Mouse (Mus musculus) layer of hippocampus, adult 9-11 months (tissue): ENCODE data around the gene Gatad1.
"Not testable (repeated sequence)": the region's sequence is repeated elsewhere in the genome, so short reads cannot be mapped to it uniquely, and the experiment has no call there.

Experiments
- DNase-seq: peaks from one replicate; pipeline ENCODE4 v3.0.0; 2022

The Gatad1 gene

DNA sequence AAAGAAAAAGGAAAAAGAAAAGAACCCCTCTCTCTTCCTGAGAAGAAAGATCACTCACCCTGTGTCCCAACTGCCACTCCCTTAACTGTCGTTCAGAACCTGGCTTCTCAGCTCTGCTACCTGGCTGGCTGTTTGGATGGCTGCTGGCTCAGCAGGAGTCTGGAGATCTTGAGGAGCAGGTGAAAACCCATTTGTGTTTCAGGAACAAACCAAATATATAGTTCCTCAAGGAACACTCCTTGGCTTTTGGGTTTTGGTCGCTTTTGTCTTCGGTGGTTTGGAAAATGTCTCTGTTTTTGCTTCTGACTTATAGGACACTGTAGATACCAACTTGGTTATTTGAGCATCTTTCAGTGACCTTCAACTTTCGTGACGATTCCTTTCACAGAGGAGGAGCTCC lies at the start of gene Gatad1:
Gene Gatad1, minus strand, starts transcription at position 101 of the 400 bp plus-strand sequence.
- no peak for DNase-seq

DNA sequence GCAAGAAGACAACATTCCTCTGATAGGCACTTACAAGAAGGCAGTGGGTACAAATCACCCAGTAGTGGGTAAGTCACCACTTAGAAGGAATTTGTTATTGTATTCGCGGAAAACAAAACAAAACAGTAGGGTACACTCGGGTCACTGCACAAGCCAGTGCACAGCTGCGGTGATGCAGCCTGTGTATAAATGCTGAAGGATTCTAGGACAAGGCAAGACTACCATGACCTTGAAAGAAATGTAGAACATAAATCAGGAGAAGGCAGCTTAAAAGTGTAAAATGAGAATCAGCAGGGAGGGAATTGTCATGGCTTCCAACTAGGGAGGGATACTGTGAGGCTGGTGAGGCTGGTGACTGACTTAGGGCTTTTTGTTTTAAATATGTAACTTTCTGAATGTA lies 45.2 kb upstream of the Gatad1 start:
- no peak for DNase-seq

DNA sequence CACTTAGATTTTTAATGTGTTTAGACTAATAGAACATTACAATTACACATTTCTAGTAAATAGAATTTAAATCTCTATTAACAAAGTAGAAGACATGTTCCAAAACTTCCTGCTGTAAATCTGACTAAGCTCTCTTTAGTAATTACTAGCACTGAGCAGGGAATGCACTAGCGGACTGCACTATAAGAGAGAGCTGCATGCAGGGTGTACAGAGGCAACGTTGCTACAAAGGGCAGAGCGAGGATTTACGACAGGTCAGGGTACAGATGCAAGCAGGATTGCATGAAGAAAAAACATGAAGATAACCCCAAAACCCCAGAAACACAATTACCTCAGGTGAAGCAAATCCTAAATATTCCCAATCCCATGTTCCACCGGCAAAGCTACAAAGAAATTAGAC lies 43.0 kb upstream of the Gatad1 start:
- DNase-seq: no peak

DNA sequence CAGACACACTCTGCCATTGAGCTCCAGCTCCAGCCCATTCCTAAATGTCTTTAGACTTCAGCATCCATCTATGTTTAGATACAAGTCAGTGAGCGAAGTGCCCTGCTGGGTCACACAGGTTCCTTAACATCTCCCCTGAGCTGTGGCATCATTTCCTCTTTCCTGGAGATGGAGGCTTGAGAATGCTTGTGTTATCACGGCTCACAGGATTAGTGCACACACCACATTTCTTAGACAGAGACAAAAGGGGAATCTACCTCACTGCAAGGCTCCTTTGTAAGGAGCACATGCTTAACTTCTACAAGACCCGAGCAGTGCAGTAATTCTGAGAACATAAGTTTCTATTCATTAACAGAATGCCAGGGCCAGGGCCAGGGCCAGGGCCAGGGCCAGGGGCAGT lies 39.0 kb upstream of the Gatad1 start:
- DNase-seq: no peak

DNA sequence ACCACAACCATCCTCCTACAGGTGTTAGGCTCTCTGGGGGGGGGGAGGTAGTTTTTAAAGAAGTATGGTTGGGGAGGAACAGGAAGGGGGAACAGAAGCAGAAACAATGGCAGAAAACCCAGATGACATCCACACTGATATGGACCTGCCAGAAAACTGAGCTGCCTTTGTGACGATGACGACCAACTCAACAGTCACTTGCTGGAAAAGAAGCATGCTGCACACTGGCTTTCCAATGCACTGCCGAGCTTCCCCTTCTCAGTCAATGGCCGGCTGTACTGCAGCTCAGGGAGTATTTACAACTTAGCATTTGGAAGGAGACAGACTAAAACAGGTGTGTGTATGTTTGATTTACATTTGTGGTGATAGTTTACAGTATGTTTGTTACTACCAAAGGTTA lies 38.2 kb upstream of the Gatad1 start:
- no peak for DNase-seq

DNA sequence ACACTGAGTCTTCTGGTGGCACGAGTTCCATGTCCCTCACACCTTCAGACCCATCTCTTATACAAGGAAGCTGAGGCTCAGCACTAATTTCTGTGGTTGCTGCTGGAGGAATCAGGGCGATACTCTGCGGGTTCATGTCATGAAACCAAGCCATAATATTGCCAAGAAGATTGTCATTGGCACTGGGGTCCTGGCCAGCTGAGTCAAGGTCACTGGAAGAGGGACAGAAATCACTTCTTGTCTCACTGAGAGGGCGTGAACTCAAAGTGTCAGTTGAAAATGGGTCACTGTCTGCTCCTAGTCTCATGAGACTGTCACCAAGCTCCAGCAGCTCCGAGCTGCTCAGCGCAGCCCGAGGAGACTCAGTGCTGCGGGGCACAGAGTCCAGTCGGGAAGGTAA lies 36.0 kb upstream of the Gatad1 start:
- no peak for DNase-seq

DNA sequence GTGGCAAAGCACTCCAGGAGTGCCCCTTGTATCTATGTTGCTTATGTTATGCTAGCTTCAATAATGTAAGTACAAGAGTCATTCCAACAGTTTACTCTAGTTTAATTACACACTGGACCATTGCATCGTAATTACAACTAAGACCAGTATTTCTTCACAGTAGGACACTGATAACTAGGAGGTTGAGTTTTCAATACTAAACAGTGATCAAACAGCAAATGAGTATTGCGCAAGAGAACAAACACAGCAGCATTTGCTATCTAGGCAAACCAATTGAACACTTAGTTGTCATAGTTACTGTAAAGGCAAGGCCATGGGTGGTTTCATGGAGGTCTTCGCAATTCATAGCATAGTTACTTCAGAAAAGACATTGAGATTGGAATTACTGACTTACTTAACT lies 34.3 kb upstream of the Gatad1 start:
- no peak for DNase-seq

DNA sequence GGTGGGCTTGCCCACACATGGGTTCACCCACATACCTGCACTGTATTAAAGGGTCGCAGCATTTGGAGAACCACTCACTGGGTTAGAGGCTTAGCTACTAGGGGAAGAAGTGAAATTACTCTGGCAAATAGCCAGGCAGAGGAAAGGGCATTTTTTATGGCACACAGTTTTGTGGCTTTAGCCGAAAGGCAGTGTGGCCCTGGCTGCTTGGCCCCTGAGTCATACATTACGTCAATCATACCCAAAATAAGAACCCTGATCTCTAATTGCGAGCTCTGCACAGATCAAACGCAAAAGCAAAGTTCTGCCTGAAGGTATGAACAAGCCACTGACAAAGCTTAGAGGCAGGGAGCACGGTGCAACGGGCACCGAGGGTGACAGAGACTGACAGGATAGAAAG lies 31.3 kb upstream of the Gatad1 start:
- no peak for DNase-seq

DNA sequence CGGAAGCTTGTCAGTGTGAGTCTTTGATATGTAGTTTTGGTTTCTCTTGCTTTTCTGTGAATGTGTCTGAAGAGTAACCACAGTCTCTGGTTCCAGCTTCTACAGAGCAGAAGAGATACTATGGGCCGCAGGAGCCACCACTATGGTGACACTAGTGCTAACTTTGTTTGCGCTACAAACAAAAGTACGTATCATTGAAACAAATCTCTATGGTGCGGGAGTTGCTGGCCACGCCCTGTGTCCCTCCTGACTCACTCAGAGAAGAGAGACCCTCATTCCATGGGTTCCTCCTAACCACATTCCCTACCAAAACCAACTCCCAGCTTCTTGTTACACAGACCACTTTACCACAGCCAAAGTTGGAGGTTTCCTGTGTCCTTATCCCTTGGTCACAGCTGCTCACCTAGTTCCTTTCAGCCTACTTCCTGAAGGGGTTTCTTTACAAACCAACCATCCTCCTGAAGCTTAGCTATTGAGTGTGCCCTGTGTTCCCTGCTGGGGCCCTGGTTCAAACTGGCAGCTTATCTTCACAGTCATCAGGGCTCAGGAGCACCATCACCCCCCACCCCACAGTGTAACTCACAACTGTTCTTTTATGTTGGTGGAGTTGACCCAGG lies 13.1 kb upstream of the Gatad1 start:
- DNase-seq: no peak

DNA sequence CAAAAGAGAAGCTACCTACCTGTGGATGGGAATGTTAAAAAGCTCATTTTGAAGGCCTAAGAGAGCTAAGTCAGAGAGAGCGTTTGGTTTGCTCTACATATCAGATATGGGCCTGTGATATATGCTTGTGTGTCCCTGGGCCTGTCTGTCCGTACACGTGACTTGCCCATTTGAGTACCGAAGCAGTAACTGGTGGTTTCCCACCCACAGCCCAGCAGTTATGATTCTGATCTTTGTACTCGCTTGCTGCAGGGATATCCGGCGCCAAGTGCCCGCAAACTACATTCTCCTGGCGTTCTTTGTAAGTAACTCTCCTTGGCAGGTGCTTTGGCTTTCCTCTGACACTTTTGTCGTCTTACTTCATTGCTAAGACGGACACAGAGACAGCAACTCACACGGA lies 9.6 kb upstream of the Gatad1 start:
- DNase-seq: no peak

DNA sequence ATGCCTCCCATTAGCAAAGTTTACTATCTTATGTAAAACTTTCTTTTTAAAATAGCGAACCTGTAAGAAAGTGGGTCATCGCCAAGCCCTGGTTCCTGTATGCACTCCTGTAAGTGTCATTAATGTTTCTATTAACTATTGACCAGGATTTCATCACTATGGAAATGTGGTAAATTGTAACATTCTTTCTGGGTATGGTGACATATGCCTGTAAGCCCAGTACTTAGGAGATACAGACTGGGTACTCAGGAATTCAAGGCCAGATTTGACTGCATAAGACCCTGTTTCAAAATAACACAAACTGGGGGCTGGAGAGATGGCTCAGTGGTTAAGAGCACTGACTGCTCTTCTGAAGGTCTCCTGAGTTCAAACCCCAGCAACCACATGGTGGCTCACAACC lies 8.2 kb upstream of the Gatad1 start:
- no peak for DNase-seq

DNA sequence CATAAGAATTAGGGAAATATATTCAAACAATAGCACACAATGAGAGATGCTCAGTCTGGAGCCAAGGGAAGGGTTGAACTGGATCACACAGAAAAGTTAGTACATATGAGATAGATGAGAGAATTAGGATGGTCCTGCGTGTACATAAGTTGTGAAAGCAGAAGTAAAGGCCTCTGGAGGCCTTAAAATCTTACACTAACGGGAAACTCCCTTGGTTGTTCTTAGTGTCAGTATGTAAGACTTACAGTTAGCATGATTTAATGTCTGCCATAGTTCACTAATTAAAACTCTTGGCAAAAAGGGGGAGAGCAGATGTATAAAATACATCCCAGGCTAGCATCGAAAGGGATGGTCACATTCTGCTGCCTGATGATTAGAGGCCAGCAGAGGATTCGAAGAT lies 3.2 kb downstream of the Gatad1 start:
- DNase-seq: no peak

DNA sequence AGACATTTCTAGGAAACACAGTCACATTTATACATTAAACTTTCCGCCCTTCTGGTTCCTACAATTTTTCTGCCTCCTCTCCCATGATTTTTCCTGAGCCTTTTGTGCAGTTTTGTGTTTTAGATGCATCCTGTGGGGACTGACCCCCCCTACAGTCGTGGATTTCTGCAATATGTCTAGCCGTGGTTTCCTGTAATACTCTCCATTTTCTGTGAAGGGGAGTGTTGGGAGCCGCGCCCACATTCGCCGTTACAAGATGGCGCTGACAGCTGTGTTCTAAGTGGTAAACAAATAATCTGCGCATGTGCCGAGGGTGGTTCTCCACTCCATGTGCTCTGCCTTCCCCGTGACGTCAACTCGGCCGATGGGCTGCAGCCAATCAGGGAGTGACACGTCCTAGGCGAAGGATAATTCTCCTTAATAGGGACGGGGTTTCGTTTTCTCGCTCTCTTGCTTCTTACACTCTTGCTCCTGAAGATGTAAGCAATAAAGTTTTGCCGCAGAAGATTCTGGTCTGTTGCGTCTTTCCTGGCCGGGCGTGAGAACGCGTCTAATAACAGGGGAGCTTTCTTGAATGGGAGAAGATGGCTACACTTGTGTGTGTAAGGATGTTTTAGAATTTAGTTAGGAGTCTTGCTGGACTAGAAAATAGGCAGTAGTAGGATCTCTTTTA lies 3.9 kb downstream of the Gatad1 start:
- not testable (repeated sequence) for DNase-seq

DNA sequence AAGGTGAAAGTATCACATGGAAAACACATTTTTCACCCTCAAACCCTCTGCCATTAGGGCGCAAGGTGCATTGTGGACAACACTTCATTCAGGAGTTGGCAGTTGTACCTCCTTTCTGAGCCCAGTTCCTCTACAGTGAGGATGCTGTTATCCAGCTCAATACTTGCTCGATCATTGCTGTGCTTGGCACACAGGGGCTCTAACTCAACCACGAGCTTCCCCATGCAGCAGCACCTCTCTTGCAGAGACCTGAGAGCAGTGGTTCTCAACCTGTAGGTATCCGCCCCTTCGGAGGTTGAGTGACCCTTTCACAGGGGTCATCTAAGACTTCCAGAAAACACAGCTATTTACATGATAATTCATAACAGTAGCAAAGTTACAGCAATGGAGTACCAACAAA lies 5.4 kb downstream of the Gatad1 start:
- DNase-seq: no peak

DNA sequence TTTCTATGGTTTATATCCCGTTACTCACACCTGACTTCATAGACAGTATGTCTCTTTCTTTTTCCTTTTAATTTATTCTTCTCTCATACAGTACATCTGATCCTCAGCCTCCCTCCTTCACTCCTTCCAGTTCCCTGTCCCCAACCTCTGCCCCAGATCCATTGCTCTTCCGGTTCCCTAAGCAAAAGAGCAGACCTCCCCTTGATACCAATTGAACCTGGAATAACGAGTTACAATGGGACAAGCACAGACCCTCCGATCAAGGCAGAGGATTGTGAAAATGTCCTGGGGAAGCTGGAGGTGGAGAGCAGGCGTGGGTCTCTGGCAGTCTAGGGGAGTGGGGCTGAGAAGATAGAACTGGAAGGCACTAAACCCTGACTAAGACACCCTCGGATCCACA lies 6.1 kb downstream of the Gatad1 start, which contains the start of gene Tmbim7:
Gene Tmbim7, plus strand, starts transcription at position 301 of the 400 bp plus-strand sequence.
- DNase-seq: no peak

DNA sequence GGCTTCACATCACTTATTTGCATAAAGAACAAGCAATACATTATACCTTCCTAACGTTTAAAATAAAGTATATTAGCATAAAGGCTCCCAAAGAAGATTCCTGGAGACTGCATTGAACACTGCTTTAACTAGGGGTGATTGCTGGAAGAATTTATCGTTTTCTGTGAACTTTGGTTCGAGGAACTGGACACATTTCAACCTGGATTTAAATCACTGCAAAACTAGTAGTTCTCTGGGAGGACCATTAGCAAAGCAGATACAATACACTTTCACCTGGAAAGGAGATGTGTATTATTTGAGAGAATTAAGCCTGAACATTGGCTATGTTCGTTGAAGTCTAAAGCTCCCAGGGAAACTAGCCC lies 8.2 kb downstream of the Gatad1 start:
- DNase-seq: no peak

DNA sequence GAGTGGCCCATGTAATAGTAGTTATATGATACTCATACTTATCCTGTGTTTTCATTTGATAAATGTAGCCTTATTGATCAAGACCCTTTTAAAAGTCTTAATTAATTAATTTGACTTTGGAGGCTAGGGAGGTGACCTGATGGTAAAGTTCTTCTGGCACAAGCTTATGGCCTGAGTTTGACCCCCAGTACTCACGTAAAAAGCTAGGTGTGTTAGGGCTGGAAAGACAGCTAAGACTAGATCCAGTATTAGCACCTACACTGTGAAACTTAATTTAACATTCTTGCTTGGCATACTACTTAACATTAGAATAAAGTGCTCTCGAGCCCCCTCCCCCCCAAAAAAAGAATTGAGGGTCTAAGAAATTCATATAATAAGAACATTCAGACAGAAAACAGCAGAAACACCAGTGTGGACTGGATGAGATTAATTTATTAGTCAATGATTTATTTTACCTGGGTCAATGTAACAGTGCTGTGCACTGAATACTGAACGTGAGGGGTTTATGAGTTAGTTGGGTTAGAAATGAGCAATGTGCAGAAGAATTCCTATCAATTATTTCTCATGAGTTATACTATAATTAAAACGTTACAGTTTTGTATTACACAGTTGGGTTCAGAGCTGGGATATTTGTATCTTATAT lies 8.7 kb downstream of the Gatad1 start:
- no peak for DNase-seq

DNA sequence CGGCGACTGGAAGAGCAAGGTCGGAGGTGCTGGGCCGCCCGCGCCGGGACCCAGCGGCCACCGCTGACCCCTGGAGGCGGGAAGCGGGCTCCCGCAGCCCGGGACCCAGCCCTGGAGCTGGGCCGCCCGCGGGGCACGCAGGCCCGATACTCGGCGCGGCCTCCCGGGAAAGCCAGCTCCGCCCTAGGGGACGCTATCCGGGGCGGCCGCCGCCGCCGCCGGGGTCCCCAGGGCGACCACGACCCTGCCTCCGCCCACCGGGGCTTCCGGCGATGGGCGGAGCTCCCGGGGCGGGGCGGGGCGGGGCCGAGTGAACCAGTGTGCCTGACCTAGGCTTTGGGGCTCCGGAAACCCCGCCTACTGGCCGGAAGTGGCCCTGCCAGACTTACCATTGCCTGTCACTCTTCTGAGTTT lies 9.3 kb downstream of the Gatad1 start:
- peak; percentile 92 for DNase-seq

DNA sequence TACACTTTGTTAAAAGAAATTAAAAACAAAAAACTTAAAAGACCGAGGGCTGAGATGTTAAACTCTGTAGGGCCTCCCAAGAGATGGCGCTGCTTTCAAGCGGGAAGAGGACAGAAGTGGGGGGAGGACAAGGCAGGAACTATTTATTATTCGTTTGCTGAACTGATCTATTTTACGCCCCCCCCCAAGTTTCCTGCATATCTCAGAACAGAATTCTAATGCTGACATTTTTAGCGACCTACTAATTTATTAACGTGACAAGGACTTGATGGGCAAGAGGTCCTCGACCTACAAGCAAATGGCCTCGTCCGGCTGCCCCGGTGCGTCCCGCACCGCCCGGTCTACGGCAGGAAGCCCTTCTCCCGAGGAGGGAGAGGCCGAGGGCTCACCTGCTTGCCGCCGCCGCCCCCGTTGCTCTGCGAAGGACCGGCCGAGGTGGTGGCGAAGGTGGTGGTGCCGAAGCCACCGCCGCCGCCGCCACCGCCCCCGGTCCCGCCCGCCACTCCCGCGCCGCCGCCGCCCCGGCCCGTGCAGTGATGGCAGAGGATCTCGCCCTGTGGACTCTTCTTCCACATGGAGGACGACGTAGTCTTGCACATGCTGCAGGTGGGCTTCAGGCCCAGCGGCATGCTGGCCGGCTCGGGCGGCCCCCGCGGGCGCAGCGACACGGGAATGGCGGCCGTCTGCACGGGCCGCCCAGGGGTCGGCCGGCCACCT lies 9.8 kb downstream of the Gatad1 start:
- DNase-seq: peak; percentile 44

DNA sequence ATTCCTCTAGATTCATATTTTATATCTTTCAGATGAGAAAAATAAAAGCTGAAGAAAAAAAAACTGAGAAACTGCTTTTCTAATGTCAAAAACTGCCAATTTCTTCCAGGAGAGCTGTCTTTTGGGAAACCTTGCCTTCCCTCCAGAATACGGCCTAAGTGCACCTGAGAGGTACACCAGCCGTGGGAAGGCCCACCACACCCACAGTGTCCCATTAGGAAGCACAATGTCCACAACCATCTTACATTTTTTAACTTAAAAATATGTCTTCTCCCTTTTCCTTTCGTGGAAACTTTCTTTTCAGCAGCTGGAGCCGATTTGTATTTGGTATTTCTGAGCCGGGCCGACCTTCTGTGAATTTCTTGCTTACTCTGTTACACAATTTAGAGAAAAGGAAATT lies 10.4 kb downstream of the Gatad1 start:
- no peak for DNase-seq

DNA sequence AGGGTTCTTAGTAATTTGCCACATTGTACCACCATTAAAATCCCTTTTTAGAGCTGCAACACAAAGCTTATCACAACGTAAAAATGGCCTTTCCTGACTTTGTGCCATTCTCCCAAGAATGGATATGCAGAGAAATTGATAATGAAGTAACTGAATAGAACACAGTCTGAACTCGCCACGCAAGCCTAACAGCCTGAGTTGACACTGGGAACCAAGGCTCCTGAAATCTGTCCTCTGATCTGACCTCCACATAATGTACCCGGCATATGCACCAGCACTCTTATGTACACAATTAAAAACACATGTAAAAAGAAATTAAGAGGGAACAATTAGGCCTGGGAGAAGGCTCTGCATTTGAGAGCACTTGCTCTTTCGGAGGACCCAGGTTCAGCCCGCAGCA lies 11.7 kb downstream of the Gatad1 start:
- no peak for DNase-seq

DNA sequence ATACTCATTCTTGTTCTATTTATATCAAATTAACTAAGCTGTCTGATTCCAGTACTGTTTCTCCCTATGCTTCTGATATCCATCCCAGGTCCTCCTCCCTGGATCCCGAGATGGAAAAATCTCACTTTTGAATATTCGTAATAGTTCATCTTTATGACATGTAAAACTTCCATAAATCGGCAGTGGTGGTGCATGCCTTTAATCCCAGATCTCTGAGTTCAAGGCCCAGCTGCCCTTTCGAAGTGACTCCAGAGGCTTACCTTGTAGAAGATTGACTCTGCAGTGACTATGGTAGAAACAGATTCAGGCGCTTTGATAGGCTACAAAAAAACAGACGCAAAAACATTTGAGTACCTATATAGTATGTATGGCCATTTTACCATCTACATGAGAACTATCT lies 12.4 kb downstream of the Gatad1 start:
- DNase-seq: no peak

DNA sequence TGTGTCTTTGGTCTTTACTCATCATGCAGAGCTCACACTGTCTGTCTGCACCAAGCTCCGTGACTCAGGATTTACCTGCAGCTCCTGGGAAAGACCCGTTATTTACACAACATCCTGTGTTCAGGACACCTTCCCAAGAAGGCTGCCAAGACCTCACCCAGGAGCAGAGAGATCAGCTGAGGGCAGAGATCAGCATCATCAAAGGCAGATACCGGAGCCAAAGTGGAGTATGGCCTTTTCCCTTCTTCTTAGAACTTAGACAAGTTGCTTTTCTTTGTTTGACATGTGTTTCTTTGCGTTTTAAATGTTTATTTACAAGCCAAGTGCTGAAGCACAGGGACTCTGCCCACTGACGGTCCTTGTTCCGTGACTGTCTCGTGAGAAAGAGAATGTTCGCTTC lies 21.7 kb downstream of the Gatad1 start:
- no peak for DNase-seq

DNA sequence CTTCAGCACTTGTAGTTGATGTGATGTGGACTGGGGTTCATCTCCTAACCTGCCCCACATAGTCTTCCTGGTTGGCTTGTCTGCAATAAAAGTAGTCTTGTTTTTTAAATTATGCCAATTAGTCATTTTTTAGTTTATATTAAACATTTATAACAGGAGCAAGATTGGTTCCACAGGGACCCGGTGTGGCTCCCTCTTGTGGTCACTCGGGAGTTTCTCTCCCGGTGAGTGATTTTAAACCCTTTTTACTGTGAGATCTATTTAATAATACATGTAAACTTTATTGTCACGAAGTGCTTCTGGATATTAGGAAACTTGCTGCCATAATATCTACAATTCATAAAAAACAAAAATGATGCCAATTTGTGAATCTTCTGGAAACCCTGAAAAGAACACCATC lies 23.0 kb downstream of the Gatad1 start:
- DNase-seq: no peak
